Mouse (Mus musculus) intestine, embryonic 14.5 days (tissue): ENCODE data around the gene Gm14180. TPM values are rescaled to one million over a fixed set of nuclear protein-coding genes. Genes with fewer than 3 reads are reported as not detected.
"Not testable (repeated sequence)": the region's sequence is repeated elsewhere in the genome, so short reads cannot be mapped to it uniquely, and the experiment has no call there.

Experiments used
- ATAC-seq: fragments of 200-750 bp; cut with Nextera tagmentation; replicated peaks from 2 replicates; pipeline ENCODE4 v1.8.0; 2017; ENCODE audit warnings: low read depth, moderate number of reproducible peaks, moderate TSS enrichment, moderate library complexity; ENCODE audit not compliant: low FRiP score, low TSS enrichment
- DNase-seq: peaks from one replicate; pipeline ENCODE4 v3.0.0-alpha.2; 2018; ENCODE audit warnings: low spot score
- H3K27ac ChIP-seq: fragments of 300-500 bp; sonication (generic); 2 replicates; pipeline ENCODE4 v1.5.1; 2014; ENCODE audit warnings: low read depth, mild to moderate bottlenecking, control low read depth
- H3K27me3 ChIP-seq: fragments of 300-500 bp; sonication (generic); replicated peaks from 2 replicates; pipeline ENCODE4 v1.6.1; 2014; ENCODE audit warnings: low read length, control low read depth; ENCODE audit not compliant: control insufficient read depth, insufficient read depth
- H3K36me3 ChIP-seq: fragments of 300-500 bp; sonication (generic); 2 replicates; pipeline ENCODE4 v1.6.1; 2014; ENCODE audit warnings: low read length, control low read depth; ENCODE audit not compliant: control insufficient read depth, insufficient read depth
- H3K4me1 ChIP-seq: fragments of 300-500 bp; sonication (generic); replicated peaks from 2 replicates; pipeline ENCODE4 v1.6.1; 2014; ENCODE audit warnings: low read length, control low read depth, mixed read lengths; ENCODE audit not compliant: control insufficient read depth, insufficient read depth
- H3K4me2 ChIP-seq: fragments of 300-500 bp; sonication (generic); 2 replicates; pipeline ENCODE4 v1.6.1; 2014; ENCODE audit warnings: low read length
- H3K4me3 ChIP-seq: fragments of 300-500 bp; sonication (generic); 2 replicates; pipeline ENCODE4 v1.5.1; 2014; ENCODE audit warnings: low read depth, low read length, control low read depth, mixed read lengths
- H3K9ac ChIP-seq: fragments of 300-500 bp; sonication (generic); 2 replicates; pipeline ENCODE4 v1.6.1; 2014; ENCODE audit warnings: mild to moderate bottlenecking, low read length
- H3K9me3 ChIP-seq: fragments of 300-500 bp; sonication (generic); 2 replicates; pipeline ENCODE4 v1.6.1; 2016; ENCODE audit warnings: low read length, control low read depth; ENCODE audit not compliant: control insufficient read depth
- WGBS: fragments of 180-500 bp; shearing (Covaris S2); extraction: QIAGEN DNeasy Blood & Tissue Kit; methylation state at CpG from one replicate; pipeline ENCODE4 v1.1.7; 2014; 5-methylcytosine and 5-hydroxymethylcytosine counted together
- polyA plus RNA-seq: library from polyadenylated mRNA; unstranded; fragments of >200 nt; fragmentation: Nextera tagmentation; extraction: Ambion mirVana; gene quantifications from 2 replicates; pipeline ENCODE4 v1.2.1, GENCODE M21; 2014

The Gm14180 gene
- not detected in 2 replicates for polyA plus RNA-seq

DNA sequence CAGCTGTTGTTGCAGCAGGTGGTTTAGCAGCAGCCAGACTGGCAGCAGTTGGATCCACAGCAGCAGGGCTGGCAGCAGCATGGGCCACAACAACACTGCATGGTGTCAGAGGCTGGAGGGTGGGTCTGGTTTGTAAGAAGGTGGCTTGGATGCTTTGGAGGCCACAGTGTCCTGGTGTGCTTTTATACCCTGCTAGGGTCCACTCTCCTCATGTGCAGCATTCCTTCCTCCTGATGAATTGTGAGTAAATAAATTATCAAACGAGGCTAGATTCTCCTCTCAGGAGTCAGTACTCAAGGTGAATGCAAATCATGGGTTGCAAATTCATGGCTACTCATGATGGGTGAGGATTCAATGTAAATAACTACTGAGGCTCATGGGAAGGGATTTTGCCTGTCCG, at the start of gene Gm14180:
Gm14180 (minus strand) TSS at position 101 of the 400 bp plus-strand sequence.
- Histone ChIP-seq H3K36me3 (no peaks in the 10 kb centered on the region), H3K9ac (no peak within 1 kb of the TSS), H3K4me3 (no peak within 1 kb of the TSS), H3K4me1 (no peaks in the 10 kb centered on the region), H3K9me3 (no peaks in the 10 kb centered on the region), H3K4me2 (no peak within 1 kb of the TSS), H3K27me3 (no peaks in the 10 kb centered on the region), H3K27ac (no peak within 1 kb of the TSS)
- ATAC-seq (no peak), DNase-seq (no peak)
- 57% methylated on average over 2 of the region's 2 CpGs for WGBS

DNA sequence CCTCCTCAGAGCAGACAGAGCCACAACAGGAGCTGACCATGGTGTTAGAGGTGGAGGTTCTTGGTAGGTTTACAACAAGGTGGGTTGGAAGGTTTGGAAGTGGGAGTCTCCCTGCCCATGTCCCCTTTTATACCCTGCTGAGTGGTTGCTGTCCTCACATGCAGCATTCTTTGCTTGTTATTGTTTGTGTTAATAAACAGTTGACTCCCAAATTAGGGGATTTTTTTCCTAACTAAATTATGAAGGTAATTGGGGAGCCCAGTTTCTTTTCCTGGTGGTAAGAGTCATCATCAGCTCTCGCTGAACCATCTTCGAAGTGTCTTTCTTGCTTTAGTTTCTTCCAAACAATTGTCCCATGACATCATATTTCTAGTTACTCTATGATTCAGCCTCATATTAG, 46.5 kb upstream of the Gm14180 start, which contains the start of gene Krtap4-8:
Krtap4-8 (minus strand) TSS at position 101 of the 400 bp plus-strand sequence.
- no peak for DNase-seq
- H3K4me3 ChIP-seq: no peak within 1 kb of the TSS
- no peaks in the 10 kb centered on the region for H3K36me3 ChIP-seq
- H3K4me2 ChIP-seq: no peak within 1 kb of the TSS
- H3K4me1 ChIP-seq: 0 out of 2 replicates have a peak, but pooled peaks cover 4% of the 10 kb centered on the region
- WGBS: 90% methylated on average over 2 of the region's 2 CpGs
- no peaks in the 10 kb centered on the region for H3K9me3 ChIP-seq
- H3K9ac ChIP-seq: no peak within 1 kb of the TSS
- ATAC-seq: no peak
- no peak within 1 kb of the TSS for H3K27ac ChIP-seq
- no peaks in the 10 kb centered on the region for H3K27me3 ChIP-seq

DNA sequence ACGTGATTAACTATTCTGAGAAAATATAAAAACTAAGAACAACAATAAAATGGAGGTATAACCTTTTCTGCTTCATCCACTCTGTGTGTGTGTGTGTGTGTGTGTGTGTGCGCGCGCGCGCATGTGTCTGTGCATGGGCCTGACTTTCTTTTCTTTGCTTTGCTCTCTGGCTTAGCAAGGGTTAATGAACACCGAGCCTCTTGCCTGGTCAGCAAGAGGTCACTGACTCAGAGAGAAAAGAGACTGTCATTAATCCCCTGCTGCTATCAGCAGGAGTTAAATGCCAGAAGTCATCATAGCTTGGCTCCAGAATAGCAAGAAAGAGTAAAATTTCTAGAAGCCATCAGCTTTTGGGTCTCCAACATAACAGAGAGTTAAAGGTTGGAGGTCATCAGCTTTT, 44.3 kb upstream of the Gm14180 start:
- ATAC-seq: no peak
- WGBS: 58% methylated on average over 7 of the region's 7 CpGs

DNA sequence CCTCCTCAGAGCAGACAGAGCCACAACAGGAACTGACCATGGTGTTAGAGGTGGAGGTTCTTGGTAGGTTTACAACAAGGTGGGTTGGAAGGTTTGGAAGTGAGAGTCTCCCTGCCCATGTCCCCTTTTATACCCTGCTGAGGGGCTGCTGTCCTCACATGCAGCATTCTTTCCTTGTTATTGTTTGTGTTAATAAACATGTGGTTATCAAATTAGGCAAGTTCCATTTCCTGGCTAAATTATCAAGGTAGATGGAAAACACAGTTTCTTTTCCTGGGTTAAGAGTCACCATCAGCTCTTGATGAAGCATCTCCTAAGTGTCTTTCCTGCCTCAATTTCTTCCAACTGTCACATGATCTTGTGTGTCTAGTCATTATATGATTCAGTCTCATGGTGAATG, 38.7 kb upstream of the Gm14180 start, which contains the start of gene Gm11595:
Gm11595 (minus strand) TSS at position 101 of the 400 bp plus-strand sequence.
- H3K4me1 ChIP-seq, H3K4me3 ChIP-seq, H3K9ac ChIP-seq, H3K4me2 ChIP-seq, DNase-seq, ATAC-seq, H3K27ac ChIP-seq, H3K27me3 ChIP-seq, H3K9me3 ChIP-seq, H3K36me3 ChIP-seq: not testable (repeated sequence)

More for the DNA sequence above, 44.3 kb upstream of the Gm14180 start:
- H3K9me3 ChIP-seq: no peaks in the 10 kb centered on the region
- no peaks in the 10 kb centered on the region for H3K27me3 ChIP-seq
- no peaks in the 10 kb centered on the region for H3K36me3 ChIP-seq
- no peak overlapping the region for H3K27ac ChIP-seq
- H3K9ac ChIP-seq: no peak overlapping the region
- no peak overlapping the region for H3K4me2 ChIP-seq
- DNase-seq: no peak
- no peak overlapping the region for H3K4me3 ChIP-seq
- H3K4me1 ChIP-seq: 0 out of 2 replicates have a peak, but pooled peaks cover 4% of the 10 kb centered on the region

DNA sequence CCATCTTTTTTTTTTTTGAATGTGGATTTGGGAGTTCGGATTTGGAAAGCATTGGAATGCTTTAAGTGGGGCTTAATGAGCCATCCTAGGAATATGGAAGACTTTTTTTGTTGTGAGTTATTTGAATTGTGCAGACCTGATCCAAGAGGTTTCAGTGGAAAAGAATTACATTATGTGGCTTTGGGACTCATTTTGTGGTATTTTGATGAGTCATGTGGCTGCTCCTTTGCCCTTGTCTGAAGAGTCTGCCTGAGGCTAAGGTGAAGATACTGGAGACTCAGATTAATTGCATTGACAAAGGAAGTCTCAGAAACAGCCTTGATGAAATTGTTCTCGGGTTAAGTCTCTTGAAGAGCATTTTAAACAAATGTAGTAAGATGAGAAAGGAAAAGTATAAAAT, 34.3 kb upstream of the Gm14180 start:
- Histone ChIP-seq H3K4me3 (no peak overlapping the region), H3K9me3 (no peaks in the 10 kb centered on the region), H3K36me3 (no peaks in the 10 kb centered on the region), H3K9ac (no peak overlapping the region), H3K27ac (no peak overlapping the region), H3K4me1 (no peaks in the 10 kb centered on the region), H3K4me2 (no peak overlapping the region), H3K27me3 (no peaks in the 10 kb centered on the region)
- ATAC-seq (no peak), DNase-seq (no peak)
- WGBS: 74% methylated on average over 2 of the region's 2 CpGs

DNA sequence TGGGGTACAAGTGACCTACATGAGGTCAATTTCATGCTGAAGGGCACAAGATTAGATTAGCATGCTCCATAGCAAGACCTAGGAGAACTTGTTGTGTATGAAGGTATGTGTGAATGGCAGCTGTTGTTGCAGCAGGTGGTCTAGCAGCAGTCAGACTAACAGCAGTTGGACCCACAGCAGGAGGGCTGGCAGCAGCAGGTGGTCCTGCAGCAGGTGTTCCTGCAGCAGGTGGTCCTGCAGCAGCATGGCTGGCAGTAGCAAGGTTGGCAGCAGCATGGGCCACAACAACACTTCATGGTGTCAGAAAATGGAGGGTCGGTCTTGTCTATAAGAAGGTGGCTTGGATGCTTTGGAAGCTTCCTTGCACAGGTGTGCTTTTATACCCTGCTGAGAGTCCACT, 24.8 kb upstream of the Gm14180 start:
- no peak for ATAC-seq

DNA sequence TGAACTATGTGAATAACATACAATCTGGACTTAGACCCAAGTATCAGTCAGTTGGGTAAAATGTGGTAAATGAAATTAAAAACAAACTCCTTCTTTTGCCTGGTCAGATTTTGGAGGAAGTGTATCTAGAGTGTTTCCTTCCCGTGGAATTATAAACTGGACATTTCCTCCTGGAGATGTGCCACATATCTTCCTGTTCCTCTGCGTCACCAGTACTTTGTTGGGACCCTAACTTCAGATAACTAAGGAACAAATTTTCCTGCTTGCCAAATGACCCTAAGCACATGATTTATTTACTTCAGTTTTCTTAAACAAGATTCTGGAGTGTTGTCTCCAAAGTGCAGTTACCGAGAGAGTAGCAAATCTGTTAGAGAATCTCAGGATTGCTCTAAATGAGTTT, 9.9 kb upstream of the Gm14180 start:
- DNase-seq: no peak
- Histone ChIP-seq H3K9ac (no peak overlapping the region), H3K4me3 (no peak overlapping the region), H3K4me1 (no peaks in the 10 kb centered on the region), H3K27me3 (no peaks in the 10 kb centered on the region), H3K4me2 (no peak overlapping the region), H3K36me3 (no peaks in the 10 kb centered on the region), H3K9me3 (no peaks in the 10 kb centered on the region), H3K27ac (no peak overlapping the region)
- WGBS: 76% methylated on average over 3 of the region's 3 CpGs
- ATAC-seq: no peak

More for the DNA sequence above, 24.8 kb upstream of the Gm14180 start:
- 83% methylated on average over 1 of the region's 1 CpGs for WGBS
- DNase-seq: no peak
- Histone ChIP-seq H3K9me3 (no peaks in the 10 kb centered on the region), H3K27me3 (no peaks in the 10 kb centered on the region), H3K4me2 (no peak overlapping the region), H3K9ac (no peak overlapping the region), H3K27ac (no peak overlapping the region), H3K4me3 (no peak overlapping the region), H3K36me3 (no peaks in the 10 kb centered on the region), H3K4me1 (no peaks in the 10 kb centered on the region)

DNA sequence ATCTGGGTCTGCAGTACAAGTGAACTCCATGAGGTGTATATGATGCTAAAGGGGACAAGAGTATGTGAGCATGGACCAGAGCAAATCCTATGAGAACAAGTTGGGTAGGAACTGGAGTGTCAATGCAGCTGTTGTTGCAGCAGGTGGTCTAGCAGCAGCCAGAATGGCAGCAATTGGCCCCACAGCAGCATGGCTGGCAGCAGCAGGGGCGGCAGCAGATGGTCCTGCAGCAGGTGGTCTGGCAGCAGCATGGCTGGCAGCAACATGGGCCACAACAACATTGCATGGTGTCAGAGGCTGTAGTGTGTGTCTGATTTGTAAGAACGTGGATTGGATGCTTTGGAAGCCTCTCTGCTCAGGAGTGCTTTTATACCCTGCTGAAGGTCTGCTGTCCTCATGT, 10.0 kb downstream of the Gm14180 start:
- no peak overlapping the region for H3K27ac ChIP-seq
- H3K4me1 ChIP-seq: no peaks in the 10 kb centered on the region
- no peak for ATAC-seq
- H3K4me2 ChIP-seq: no peak overlapping the region
- no peaks in the 10 kb centered on the region for H3K9me3 ChIP-seq
- no peak overlapping the region for H3K4me3 ChIP-seq
- H3K27me3 ChIP-seq: no peaks in the 10 kb centered on the region
- no peak for DNase-seq
- H3K36me3 ChIP-seq: no peaks in the 10 kb centered on the region
- WGBS: 92% methylated on average over 2 of the region's 2 CpGs
- H3K9ac ChIP-seq: no peak overlapping the region

DNA sequence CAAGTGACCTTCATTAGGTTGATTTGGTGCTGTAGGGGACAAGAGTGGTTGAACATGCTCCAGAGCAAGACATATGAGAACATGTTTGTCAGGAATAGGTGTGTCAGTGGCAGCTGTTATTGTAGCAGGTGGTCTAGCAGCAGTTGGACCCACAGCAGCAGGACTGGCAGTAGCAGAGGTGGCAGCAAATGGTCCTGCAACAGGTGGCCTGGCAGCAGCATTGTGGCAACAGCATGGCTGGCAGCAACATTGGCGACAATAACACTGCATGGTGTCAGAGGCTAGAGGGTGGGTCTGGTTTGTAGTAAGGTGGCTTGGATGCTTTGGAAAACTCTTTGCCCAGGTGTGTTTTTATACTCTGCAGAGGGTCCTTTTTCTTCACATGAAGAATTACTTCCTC, 15.3 kb downstream of the Gm14180 start:
- Histone ChIP-seq H3K4me3 (no peak overlapping the region), H3K27ac (no peak overlapping the region), H3K27me3 (no peaks in the 10 kb centered on the region), H3K9ac (no peak overlapping the region), H3K4me1 (no peaks in the 10 kb centered on the region), H3K4me2 (no peak overlapping the region), H3K36me3 (no peaks in the 10 kb centered on the region), H3K9me3 (no peaks in the 10 kb centered on the region)
- 86% methylated on average over 1 of the region's 1 CpGs for WGBS
- no peak for ATAC-seq
- no peak for DNase-seq
